Mouse (Mus musculus): ENCODE results near the gene Rassf3.

Rassf3 gene

GRCm38 (mm10) chr10:121370777-121371176 lies 105.4 kb downstream of the Rassf3 start:
- DNase-seq (ENCODE audit: extremely low spot score, low read depth, low spot score) = no peak

DNA sequence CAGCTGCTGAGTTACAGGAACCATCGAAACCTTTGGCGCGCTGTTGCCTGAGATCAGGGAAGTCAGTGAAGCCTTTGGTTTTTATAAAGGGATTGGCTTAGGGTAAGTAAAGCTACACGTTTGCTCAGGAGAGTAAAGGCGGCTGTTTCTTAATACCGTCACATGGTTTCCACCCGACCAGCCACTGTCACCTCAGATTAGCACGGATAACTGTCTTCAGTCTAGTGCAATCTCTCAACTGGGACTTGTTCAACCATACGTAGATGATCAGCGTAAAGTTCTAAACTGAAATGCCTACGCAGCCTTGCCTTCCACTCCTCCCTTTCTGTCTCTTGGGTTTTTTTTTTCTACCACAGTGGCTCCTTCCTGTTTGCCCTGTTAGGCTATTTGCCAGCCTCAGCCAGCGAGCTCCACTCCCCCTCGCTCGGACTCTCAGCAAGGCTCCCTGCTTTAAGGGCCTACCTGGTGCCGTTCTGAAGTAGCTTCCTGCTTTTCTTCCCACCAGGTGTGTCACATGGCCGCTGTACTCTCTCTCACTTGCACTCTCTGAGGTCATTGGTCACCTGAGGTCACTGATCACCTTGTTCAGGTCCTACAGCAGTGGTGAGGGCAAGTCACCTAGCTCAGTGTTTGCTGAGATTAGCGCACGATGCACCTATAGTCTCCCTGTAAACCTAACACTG lies 107.2 kb downstream of the Rassf3 start:
- DNase-seq (ENCODE audit: extremely low spot score, low read depth, low spot score) = no peak

DNA sequence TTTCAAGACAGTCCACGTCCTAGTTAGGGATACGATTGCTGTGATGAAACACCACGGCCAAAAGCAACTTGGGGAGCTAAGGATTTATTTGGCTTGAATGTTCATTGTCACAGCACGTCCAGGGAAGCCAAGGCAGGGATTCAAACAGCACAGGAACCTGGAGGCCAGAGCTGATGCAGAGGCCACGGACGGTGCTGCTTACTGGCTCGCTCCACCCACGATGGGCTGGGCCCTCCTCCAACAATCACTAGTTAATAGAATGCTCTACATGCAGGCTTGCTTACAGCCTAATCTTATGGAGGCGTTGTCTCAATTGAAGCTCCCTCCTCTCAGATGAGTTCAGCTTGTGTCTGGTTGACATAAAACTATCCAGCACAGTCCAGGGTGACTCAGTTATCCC lies 108.4 kb downstream of the Rassf3 start:
- DNase-seq (ENCODE audit: extremely low spot score, low read depth, low spot score) = no peak

DNA sequence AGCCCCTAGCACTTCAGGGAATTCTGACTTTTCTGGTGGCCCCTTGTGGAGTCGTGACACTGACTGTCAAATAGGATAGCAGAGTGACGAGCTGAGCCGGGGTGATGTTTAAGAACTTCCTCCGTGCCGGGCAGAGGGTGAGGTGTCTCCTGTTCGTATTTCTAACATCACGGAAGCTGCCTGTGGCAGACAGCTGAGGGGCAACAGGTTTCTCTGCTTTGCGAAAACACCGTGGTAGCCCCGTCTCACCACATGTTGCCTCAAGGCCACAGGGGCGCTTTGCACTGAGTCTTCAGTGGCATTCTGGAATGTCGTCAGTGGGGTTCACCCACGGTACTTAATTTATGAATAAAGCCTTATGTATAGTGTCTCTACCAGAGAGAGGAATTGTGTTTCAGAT lies 108.9 kb downstream of the Rassf3 start:
- no peak for DNase-seq (ENCODE audit: extremely low spot score, low read depth, low spot score)

DNA sequence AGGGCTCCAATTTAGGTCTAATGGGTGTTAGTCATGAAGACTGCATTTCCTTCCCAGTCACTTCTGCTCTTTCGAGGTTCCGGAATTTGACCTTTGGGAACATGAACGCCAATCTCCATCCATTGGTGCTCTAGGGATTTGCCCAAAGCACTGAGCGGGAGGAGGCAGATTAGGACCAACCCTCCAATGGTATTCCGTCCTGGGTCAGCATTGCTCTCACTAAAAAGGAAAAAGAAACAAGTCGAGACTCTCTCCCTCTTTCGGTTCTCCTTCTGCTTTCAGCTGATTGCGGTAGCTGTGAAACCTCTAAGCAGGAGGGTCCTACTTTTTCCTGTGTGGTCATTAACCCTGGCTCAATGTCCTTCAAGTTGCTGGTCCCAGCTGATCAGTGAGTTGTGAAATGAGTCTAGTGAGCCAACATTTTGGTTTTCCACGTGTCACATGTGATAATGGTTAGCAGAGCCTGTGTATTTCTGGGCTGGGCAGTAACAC lies 110.3 kb downstream of the Rassf3 start:
- DNase-seq (ENCODE audit: extremely low spot score, low read depth, low spot score) = no peak

GRCm38 (mm10) chr10:121364801-121365564 lies 111.2 kb downstream of the Rassf3 start, which contains the start of gene Gns:
Gene Gns (plus strand): TSS chr10:121365090.
- no peak for DNase-seq (ENCODE audit: extremely low spot score, low read depth, low spot score)

GRCm38 (mm10) chr10:121364306-121364705 lies 111.8 kb downstream of the Rassf3 start:
- DNase-seq (ENCODE audit: extremely low spot score, low read depth, low spot score) = no peak

- DNase-seq (ENCODE audit: extremely low spot score, low read depth, low spot score) = no peak
Observed at GRCm38 (mm10) chr10:121363201-121363600, 112.9 kb downstream of the Rassf3 start.

DNA sequence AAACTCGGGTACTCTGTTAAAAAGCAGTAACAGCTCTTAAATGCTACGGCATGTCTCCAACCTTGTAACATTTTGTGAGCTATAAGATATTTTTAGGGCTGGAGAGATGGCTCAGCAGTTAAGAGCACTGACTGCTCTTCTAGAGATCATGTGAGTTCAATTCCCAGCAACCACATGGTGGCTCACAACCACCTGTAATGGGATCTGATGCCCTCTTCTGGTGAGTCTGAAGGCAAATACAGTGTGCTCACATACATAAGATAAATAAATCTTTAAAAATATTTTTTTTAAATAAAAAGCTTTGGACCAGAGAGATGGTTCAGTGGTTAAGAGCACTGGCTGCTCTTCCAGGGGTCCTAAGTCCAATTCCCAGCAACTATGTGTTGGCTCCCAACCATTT lies 115.8 kb downstream of the Rassf3 start:
- no peak for DNase-seq (ENCODE audit: extremely low spot score, low read depth, low spot score)
